Mouse (Mus musculus) c-Kit-positive CD71-positive TER-119-positive erythroid progenitor cells, embryonic 14.5 days (primary cell): ENCODE data around the gene Zfp976.
"Not testable (repeated sequence)": the region's sequence is repeated elsewhere in the genome, so short reads cannot be mapped to it uniquely, and the experiment has no call there.

Experiments used
- DNase-seq: peaks from one replicate; pipeline ENCODE4 v3.0.0-alpha.2; 2013; ENCODE audit warnings: low spot score

Zfp976 gene

GRCm38 (mm10) chr7:42642152-42643115, at the start of gene Zfp976:
Gene Zfp976, minus strand, starts transcription at chr7:42642588.
- DNase-seq, result peak; percentile 71

GRCm38 (mm10) chr7:42680081-42680480, 37.7 kb upstream of the Zfp976 start:
- not testable (repeated sequence) for DNase-seq

GRCm38 (mm10) chr7:42679646-42680045, 37.3 kb upstream of the Zfp976 start:
- not testable (repeated sequence) for DNase-seq

- not testable (repeated sequence) for DNase-seq
Measured at GRCm38 (mm10) chr7:42660140-42660539, 17.8 kb upstream of the Zfp976 start.

- not testable (repeated sequence) for DNase-seq
Measured at GRCm38 (mm10) chr7:42655211-42655610, 12.8 kb upstream of the Zfp976 start.

- DNase-seq, result not testable (repeated sequence)
Measured at GRCm38 (mm10) chr7:42643120-42643620, 782 bp upstream of the Zfp976 start.

- not testable (repeated sequence) for DNase-seq
Measured at GRCm38 (mm10) chr7:42631031-42631430, 11.4 kb downstream of the Zfp976 start.

GRCm38 (mm10) chr7:42595666-42596065, 46.7 kb downstream of the Zfp976 start:
- DNase-seq, result not testable (repeated sequence)

- DNase-seq, result not testable (repeated sequence)
Measured at GRCm38 (mm10) chr7:42592413-42592812, 50.0 kb downstream of the Zfp976 start, which contains the start of gene Zfp977. Gene Zfp977, minus strand, starts transcription at chr7:42592547.

GRCm38 (mm10) chr7:42591311-42591710, 51.1 kb downstream of the Zfp976 start:
- DNase-seq, result not testable (repeated sequence)

GRCm38 (mm10) chr7:42578488-42578887, 63.9 kb downstream of the Zfp976 start, which contains the start of gene Gm21028:
Gene Gm21028, minus strand, starts transcription at chr7:42578588.
- DNase-seq, result no peak
